Mouse (Mus musculus) C2C12 (cell line): ENCODE measurements around the gene Adss.

Source experiments
- CEBPB ChIP-seq: IDR thresholded peaks from one replicate; pipeline ENCODE4 v1.6.1; 2011; ENCODE audit warnings: low read depth, mild to moderate bottlenecking, control low read depth, moderate library complexity
- CTCF ChIP-seq: IDR thresholded peaks from one replicate; pipeline ENCODE4 v1.5.1; 2011; ENCODE audit not compliant: control insufficient read depth, insufficient read depth, insufficient read length
- MAX ChIP-seq: IDR thresholded peaks from one replicate; pipeline ENCODE4 v1.6.1; 2011; ENCODE audit warnings: mild to moderate bottlenecking, control low read depth

DNA sequence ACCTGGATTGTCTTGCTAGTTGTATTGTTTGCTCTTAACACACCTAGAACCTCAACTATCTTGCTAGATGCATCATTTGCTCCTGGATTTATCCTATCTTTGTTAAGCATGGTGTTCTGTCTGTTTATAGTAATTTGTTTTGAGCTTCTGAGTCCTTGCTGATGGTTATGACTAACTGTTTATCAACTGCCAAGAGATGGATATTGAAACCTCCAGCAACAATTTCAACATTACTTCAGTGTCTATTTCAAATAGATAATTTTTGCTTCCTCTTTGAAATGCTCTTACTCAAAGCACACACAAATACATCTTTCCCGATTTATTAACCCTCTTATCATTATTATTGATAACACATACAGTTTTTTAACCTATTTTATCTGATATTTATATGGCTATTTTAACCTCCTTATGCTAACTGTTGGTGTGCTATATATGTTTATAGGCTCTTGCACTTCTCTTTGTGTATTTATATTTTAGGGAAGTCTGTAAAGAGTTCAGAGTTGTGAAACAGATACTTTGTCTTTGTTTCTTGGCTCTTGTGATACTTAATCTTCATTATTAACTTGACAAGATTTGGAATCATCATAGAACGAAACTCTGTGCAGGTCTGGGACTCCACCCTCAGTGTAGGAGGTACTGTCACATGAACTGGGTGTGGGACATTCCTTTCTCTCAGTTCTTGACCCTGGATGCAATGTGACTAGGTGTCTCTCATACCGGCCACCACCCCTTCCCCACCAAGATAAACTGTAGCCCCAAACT, 82.5 kb downstream of the Adss start:
- TF ChIP-seq CTCF, result no peak
- TF ChIP-seq MAX, result no peak
- no peak for TF ChIP-seq CEBPB
